19 mouse cellular contexts compared by ENCODE assay signal in genomic region chr4:72914991-72915390, GRCm38 (mm10).
A peak's percentile ranks its signal among the peaks of the same experiment; 100 is the strongest.
DNase-seq lines count a peak whose midpoint lies in the region; ATAC-seq and TF ChIP-seq lines count a peak whose summit lies in the region.
"Had no signal": no experiment of that assay in that cellular context is flagged by ENCODE, and none has a peak within 500 bp of the region (broad histone marks: within the 10 kb centered on the region; RNA-seq: fewer than 3 reads in every experiment).

No protein-coding gene starts in this region.

- no peaks in the 10 kb centered on the region for H3K36me3 ChIP-seq in midbrain, postnatal 0 days (ENCODE audit: insufficient read depth, low read length)
- no peaks in the 10 kb centered on the region for H3K36me3 ChIP-seq in midbrain, embryonic 14.5 days (ENCODE audit: control insufficient read depth, insufficient read depth, low read length)
- H3K36me3 ChIP-seq: embryonic facial prominence, embryonic 15.5 days; forebrain, embryonic 10.5 days; heart, embryonic 12.5 days; hindbrain, embryonic 10.5 days; hindbrain, embryonic 15.5 days had no signal

- ATAC-seq in midbrain, postnatal 0 days (ENCODE audit: low FRiP score): no peak
- no peak for ATAC-seq in midbrain, embryonic 14.5 days (ENCODE audit: low FRiP score, low TSS enrichment)
- ATAC-seq: forebrain, embryonic 16.5 days; inflammation-experienced regulatory T-cells, adult 6 months; intestine, postnatal 0 days had no signal

- no peaks in the 10 kb centered on the region for H3K9me3 ChIP-seq in midbrain, postnatal 0 days (ENCODE audit: low read length)
- H3K9me3 ChIP-seq in midbrain, embryonic 14.5 days (ENCODE audit: control insufficient read depth, low read length): no peaks in the 10 kb centered on the region
- H3K9me3 ChIP-seq: embryonic facial prominence, embryonic 15.5 days; forebrain, embryonic 10.5 days; heart, embryonic 12.5 days; hindbrain, embryonic 10.5 days; hindbrain, embryonic 15.5 days had no signal

- no peak overlapping the region for H3K4me2 ChIP-seq in midbrain, postnatal 0 days (ENCODE audit: low read depth, low read length, poor library complexity, severe bottlenecking)
- no peak overlapping the region for H3K4me2 ChIP-seq in midbrain, embryonic 14.5 days (ENCODE audit: low read length)
- H3K4me2 ChIP-seq: embryonic facial prominence, embryonic 15.5 days; heart, embryonic 12.5 days; hindbrain, embryonic 15.5 days had no signal

- 86% methylated on average over 3 of the region's 3 CpGs for WGBS in midbrain, postnatal 0 days
- WGBS in midbrain, embryonic 14.5 days: 78% methylated on average over 3 of the region's 3 CpGs

- no peak for TF ChIP-seq CTCF in midbrain, postnatal 0 days (IDR thresholded peaks at IDR 0.05)

- H3K4me1 ChIP-seq in midbrain, postnatal 0 days (ENCODE audit: insufficient read depth, low read length): no peaks in the 10 kb centered on the region
- H3K4me1 ChIP-seq in midbrain, embryonic 14.5 days (ENCODE audit: control insufficient read depth, insufficient read depth, low read length): no peaks in the 10 kb centered on the region
- H3K4me1 ChIP-seq: embryonic facial prominence, embryonic 15.5 days; forebrain, embryonic 10.5 days; heart, embryonic 12.5 days; hindbrain, embryonic 10.5 days; hindbrain, embryonic 15.5 days had no signal

- no peak overlapping the region for H3K4me3 ChIP-seq in midbrain, postnatal 0 days (ENCODE audit: low read depth, low read length)
- no peak overlapping the region for H3K4me3 ChIP-seq in midbrain, embryonic 14.5 days (replicated peaks; ENCODE audit: low read depth, low read length)
- H3K4me3 ChIP-seq: embryonic facial prominence, embryonic 15.5 days; erythroblast, embryonic 14.5 days; forebrain, embryonic 10.5 days; heart, embryonic 12.5 days; hindbrain, embryonic 10.5 days; hindbrain, embryonic 15.5 days had no signal

- peak; percentile 4 for DNase-seq in cerebellum, adult 8-10 months
- no peak for DNase-seq in cerebellum, adult 11-12 months
- peak; percentile 44 for DNase-seq in midbrain, postnatal 0 days (ENCODE audit: low spot score)
- no peak for DNase-seq in midbrain, embryonic 14.5 days
- peak; percentile 31 to 36 for DNase-seq in cerebellum, postnatal 10 days
- DNase-seq in gastrocnemius, adult 8-10 months (ENCODE audit: low spot score in 2 of 2): no peak
- DNase-seq in frontal cortex, postnatal 36 days (ENCODE audit: low spot score in 2 of 2): no peak
- DNase-seq: adrenal gland, postnatal 10 days; embryo, embryonic 11 days; gastrocnemius, postnatal 25 days had no signal

- no peaks in the 10 kb centered on the region for H3K27me3 ChIP-seq in midbrain, postnatal 0 days (ENCODE audit: insufficient read depth, low read length)
- H3K27me3 ChIP-seq in midbrain, embryonic 14.5 days (ENCODE audit: control insufficient read depth, insufficient read depth, low read length): no peaks in the 10 kb centered on the region
- H3K27me3 ChIP-seq: embryonic facial prominence, embryonic 15.5 days; heart, embryonic 12.5 days; hindbrain, embryonic 15.5 days had no signal

- no peak overlapping the region for H3K9ac ChIP-seq in midbrain, postnatal 0 days (replicated peaks; ENCODE audit: low read length, poor library complexity, severe bottlenecking)
- no peak overlapping the region for H3K9ac ChIP-seq in midbrain, embryonic 14.5 days (replicated peaks; ENCODE audit: low read length)
- H3K9ac ChIP-seq: embryonic facial prominence, embryonic 15.5 days; heart, embryonic 12.5 days; hindbrain, embryonic 15.5 days had no signal

- no peak overlapping the region for H3K27ac ChIP-seq in midbrain, postnatal 0 days (ENCODE audit: low read depth, low read length)
- no peak overlapping the region for H3K27ac ChIP-seq in midbrain, embryonic 14.5 days (replicated peaks; ENCODE audit: low read depth, low read length)
- H3K27ac ChIP-seq: embryonic facial prominence, embryonic 15.5 days; forebrain, embryonic 10.5 days; hindbrain, embryonic 10.5 days; hindbrain, embryonic 15.5 days had no signal

Comparison
In these comparisons a context has a peak if more than half of its experiments do, and no peak if none do; other contexts are left out.
1. DNase-seq: peak in cerebellum, adult 8-10 months (single experiment), midbrain, postnatal 0 days (single experiment) and cerebellum, postnatal 10 days (2 of 2); none in cerebellum, adult 11-12 months (single experiment), midbrain, embryonic 14.5 days (single experiment), gastrocnemius, adult 8-10 months (0 of 2) and frontal cortex, postnatal 36 days (0 of 2).